Mouse (Mus musculus): Measurements from ENCODE around the gene Dnase2a. TPM values are rescaled to one million over a fixed set of nuclear protein-coding genes. Genes with fewer than 3 reads are reported as not detected.

Gene Dnase2a
- total RNA-seq (2023), result 10.5 TPM

DNA sequence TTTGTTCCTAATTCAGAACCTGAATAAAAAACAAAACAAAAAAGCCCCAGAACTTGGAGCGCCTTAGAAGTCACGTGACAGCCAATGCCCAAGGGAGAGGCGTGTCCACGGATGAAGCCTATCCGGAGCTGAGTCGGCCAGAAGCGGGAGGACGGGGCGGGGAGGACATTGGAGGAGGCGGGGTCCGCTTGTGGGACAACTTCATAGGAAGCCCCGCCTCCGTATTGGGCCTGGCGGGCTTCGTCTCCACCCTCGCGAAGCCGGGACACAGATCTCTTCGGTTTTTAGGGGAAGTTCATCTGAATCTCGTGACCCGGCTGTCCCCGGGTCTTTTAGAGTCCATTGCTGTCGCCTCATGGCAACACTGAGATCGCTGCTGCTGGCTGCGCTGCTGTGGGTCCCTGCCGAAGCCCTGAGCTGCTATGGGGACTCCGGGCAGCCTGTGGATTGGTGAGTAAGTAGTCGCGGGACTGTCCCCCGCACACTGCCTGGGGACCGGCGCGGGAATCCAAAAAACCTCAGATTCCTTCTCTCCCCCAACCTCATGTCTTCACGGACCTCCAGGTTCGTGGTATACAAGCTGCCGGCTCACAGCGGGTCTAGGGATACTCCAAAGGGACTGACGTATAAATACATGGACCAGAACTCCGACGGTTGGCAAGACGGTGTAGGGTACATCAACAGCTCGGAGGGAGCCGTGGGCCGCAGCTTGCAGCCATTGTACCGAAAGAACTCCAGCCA, at the start of gene Dnase2a:
Gene Dnase2a (plus strand): TSS at position 140 of the 741 bp plus-strand sequence.

DNA sequence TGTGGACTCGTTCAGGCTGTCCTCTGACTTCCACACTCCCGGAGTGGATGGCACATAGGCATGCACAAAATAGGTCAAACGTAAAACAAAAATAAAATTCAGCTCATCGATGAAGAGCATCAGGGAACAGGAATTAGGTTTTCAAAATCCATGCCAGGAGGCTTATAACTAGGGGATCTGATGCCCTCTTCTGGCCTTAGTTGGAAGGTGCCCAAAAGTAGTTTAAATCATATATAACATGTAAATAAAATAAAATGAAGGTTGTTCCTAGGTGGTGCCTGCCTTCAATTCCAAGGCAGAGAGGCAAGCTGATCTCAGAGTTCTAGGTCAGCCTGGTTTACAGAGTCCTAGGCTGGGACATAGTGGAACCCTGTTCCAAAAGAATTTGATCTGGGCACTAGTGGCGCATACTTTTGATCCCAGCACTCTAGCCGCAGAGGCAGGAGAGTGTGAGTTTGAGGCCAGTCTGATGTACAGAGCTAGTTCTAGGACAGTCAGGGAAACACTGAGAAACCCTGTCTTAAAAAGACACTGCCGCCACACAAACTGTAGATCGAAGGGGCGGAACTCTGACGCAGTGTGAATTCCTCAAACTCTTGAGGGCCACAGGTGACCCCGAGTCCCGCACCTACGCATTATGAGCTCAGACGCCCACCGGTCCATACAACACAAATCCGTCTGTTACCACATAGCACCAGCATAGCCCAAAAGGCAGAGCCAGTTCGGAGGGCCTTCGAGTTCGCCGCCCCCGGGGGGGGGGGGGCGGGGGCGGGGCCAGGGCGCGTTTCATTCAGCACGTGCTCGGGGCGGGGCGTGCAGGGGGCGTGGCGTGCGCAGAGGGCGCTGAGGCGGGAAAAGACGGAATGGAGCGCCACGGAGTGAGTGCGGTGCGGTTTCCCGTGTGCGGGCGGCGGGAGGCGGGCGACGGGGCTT, 36.7 kb upstream of the Dnase2a start, which contains the start of gene Syce2:
Gene Syce2 (plus strand): TSS at position 736 of the 933 bp plus-strand sequence.

DNA sequence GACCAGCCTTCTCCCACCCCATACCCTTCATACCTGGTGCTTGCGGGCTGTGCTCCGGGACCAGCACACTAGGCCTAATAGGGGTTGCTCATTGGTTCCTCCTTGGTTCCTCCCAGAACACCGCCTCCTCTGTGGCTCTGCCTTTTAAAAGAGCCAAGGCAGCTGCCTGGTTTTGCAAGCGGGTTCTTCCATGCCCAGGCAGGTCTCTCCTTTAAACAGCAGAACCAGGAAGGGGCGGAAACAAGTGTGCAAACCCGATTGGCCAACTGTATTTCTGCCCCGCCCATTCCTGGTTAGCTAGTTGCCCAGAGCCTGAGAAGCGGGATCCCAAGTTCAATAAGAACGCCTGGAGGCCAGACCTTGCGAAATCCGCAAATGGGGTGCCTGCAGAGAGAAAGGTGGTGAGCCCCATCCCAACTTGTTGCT, 14.6 kb upstream of the Dnase2a start, which contains the start of gene Gcdh:
Gene Gcdh (minus strand): TSS at position 213 of the 426 bp plus-strand sequence.

DNA sequence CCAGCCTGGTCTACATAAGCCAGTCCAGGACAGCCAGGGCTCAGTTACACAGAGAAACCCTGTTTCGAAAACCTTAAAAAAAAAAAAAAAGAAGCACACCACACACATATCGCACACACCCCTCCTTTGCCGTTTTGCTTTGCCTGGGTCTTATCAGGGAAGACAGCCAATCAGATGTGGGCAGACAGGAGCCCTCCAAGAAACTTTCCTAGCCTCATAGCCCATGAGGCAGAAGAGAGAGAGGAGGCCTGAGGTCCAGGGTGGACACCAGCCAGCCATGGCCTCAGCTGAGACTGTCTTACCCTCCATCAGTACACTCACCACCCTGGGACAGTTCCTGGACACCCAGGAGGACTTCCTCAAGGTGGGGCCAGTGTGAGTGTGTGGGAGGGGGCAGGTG, 6.6 kb upstream of the Dnase2a start, which contains the start of gene Klf1:
Gene Klf1 (plus strand): TSS at position 177 of the 400 bp plus-strand sequence.

DNA sequence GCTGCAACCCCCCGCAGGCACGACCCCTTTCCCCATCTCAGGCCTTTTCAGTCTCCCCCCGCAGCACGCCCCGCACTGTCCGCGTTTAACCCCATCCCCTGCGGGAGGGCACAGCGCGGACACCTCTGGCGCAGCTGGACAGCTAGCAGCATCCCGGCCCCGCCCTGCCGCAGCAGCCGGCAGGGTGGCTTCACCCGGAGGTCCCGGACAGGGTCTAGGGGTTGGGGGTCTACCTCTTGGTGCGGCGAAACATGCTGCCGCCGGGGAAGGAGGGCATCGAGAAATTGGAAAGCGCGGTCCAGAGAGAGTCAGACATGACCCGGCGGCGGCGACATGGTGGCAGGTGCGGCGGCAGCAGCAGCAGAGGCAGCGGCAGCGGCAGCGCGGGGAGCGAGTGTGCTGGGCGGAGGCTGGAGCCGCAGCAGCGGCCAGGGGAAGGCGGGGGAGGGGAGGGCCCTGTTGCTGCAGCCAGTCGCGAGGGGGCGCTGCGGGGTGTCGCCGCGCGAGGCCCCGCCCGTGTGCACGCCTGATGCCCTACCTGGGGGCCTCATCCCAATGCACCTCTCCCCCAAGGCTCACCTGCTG, 28.7 kb downstream of the Dnase2a start, which contains the start of gene Mast1:
Gene Mast1 (minus strand): TSS at position 398 of the 585 bp plus-strand sequence.

DNA sequence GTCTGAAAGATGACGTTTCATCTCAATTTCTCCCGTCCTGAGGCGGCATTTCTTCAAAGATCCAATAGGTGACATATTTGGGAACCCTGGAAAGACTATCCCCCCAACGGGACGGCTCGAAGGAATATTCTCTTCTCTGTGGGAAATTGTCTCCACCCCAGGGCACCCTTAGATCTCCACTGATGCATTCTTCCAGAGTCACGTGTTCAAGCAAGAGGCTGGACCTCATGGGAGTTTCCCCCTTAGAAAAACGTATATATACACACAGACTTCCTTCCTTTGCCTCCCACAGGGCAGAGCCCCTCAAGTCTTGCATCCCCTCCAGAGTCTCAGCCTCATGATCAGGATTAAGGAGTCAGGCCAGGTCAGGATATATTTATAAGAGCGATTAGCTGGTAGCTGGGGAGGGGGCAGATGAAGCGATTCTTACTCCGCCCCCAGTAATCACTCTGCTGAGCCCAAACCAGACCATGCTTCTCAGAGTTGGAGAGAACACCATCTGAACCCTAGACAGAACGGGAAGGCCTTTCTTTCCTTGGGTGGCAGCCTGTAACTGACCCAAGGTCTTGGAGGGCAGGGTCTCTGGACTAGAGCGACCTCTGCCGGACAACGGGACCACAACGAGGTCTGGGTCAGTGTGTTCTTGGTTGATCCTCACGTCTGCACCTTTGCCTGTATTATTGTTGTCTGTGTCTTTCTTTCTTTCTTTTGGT, 38.3 kb downstream of the Dnase2a start, which contains the start of gene Rtbdn:
Gene Rtbdn (plus strand): TSS at position 464 of the 713 bp plus-strand sequence.

DNA sequence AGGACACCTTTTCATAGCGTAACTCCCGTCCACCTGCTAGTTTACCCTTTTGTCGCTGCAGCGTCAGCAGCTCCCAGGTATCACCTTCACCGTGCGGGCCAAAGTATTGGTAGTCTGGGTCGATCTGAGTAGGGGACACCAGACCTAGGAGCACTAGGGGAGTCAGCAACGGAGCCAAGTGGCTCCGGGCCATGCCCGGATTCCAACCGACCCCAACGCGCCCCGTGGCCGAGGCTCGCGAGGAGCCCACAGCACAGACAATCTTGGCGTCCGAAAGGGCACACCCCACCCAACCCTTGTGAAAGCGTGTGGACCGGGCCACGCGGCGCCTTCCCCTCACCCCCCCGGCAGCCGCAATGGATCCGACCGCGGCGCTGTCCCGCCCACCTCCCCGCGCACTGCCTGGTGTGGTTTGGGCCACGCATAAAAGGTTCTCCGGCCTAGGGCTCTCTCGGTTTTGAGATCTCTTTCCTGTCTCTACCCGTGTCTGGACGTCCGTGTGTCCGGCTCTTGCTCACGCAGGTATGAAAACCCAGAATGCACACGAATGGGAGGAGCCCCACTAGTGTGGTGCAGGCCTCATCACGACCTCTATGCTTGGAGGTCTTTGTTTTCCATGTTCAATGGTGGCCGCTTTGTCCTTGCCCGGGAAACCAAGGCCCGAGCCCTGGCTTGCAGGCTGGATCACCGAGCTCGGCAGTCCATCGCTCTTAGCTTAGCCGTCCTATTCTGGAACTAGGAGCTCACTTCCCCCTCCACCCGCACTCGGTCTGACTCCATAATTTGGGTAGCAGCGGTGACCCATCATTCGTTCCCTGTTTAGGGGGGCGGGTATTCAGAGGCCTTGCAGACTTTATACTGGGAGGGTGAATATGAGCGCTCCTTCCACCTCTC, 61.1 kb downstream of the Dnase2a start, which contains the start of the genes Gm49661, Prdx2 and Rnaseh2a:
Gene Gm49661 (minus strand): TSS at position 193 of the 894 bp plus-strand sequence.
Gene Prdx2 (plus strand): TSS at position 347 of the 894 bp plus-strand sequence.
Gene Rnaseh2a (minus strand): TSS at position 527 of the 894 bp plus-strand sequence.

Other genes with a start within 250 kb of the Dnase2a start
- gene Ier2, start 245.7 kb upstream of the Dnase2a start, total RNA-seq (2023), result 302 TPM
- 172 TPM for gene Trmt1, start 222.3 kb upstream of the Dnase2a start, total RNA-seq (2023)
- 43.7 TPM for gene Nacc1, start 220.7 kb upstream of the Dnase2a start, total RNA-seq (2023)
- gene Lyl1, start 207.1 kb upstream of the Dnase2a start, total RNA-seq (2023), result 5.6 TPM
- 9.3 TPM for gene G430095P16Rik, start 185.6 kb upstream of the Dnase2a start, total RNA-seq (2023)
- 5.2 TPM for gene Nfix, start 108.2 kb upstream of the Dnase2a start, total RNA-seq (2023)
- gene Dand5, start 85.7 kb upstream of the Dnase2a start, total RNA-seq (2023), result 4.1 TPM
- 18.2 TPM for gene Gadd45gip1, start 77.0 kb upstream of the Dnase2a start, total RNA-seq (2023)
- 63.9 TPM for gene Rad23a, start 67.9 kb upstream of the Dnase2a start, total RNA-seq (2023)
- gene Calr, start 61.6 kb upstream of the Dnase2a start, total RNA-seq (2023), result 412 TPM
- gene Farsa, start 51.6 kb upstream of the Dnase2a start, total RNA-seq (2023), result 72.0 TPM
- 2.4 TPM for gene Syce2, start 36.4 kb upstream of the Dnase2a start, total RNA-seq (2023)
- gene Gcdh, start 14.6 kb upstream of the Dnase2a start, total RNA-seq (2023), result 26.5 TPM
- not detected for gene Klf1, start 6.6 kb upstream of the Dnase2a start, total RNA-seq (2023)
- 0.09 TPM for gene Mast1, start 28.8 kb downstream of the Dnase2a start, total RNA-seq (2023)
- not detected for gene Rtbdn, start 38.4 kb downstream of the Dnase2a start, total RNA-seq (2023)
- not detected for gene Gm49661, start 60.9 kb downstream of the Dnase2a start, total RNA-seq (2023)
- 33.6 TPM for gene Prdx2, start 61.0 kb downstream of the Dnase2a start, total RNA-seq (2023)
- gene Rnaseh2a, start 61.2 kb downstream of the Dnase2a start, total RNA-seq (2023), result 47.9 TPM
- gene Junb, start 70.2 kb downstream of the Dnase2a start, total RNA-seq (2023), result 1,294 TPM
- gene Hook2, start 82.0 kb downstream of the Dnase2a start, total RNA-seq (2023), result 4.6 TPM
- not detected for gene Best2, start 106.0 kb downstream of the Dnase2a start, total RNA-seq (2023)
- 64.1 TPM for gene Asna1, start 116.7 kb downstream of the Dnase2a start, total RNA-seq (2023)
- 173 TPM for gene Trir, start 118.3 kb downstream of the Dnase2a start, total RNA-seq (2023)
- gene Tnpo2, start 128.4 kb downstream of the Dnase2a start, total RNA-seq (2023), result 75.7 TPM
- gene Fbxw9, start 151.5 kb downstream of the Dnase2a start, total RNA-seq (2023), result 7.7 TPM
- gene Gm5741, start 159.4 kb downstream of the Dnase2a start, total RNA-seq (2023), result not detected
- 88.6 TPM for gene Dhps, start 163.2 kb downstream of the Dnase2a start, total RNA-seq (2023)
- 52.7 TPM for gene Wdr83os, start 172.2 kb downstream of the Dnase2a start, total RNA-seq (2023)
- 13.4 TPM for gene Wdr83, start 172.7 kb downstream of the Dnase2a start, total RNA-seq (2023)
- gene Man2b1, start 174.7 kb downstream of the Dnase2a start, total RNA-seq (2023), result 94.9 TPM
- not detected for gene Zfp791, start 214.5 kb downstream of the Dnase2a start, total RNA-seq (2023)
- gene Cks1brt, start 243.4 kb downstream of the Dnase2a start, total RNA-seq (2023), result not detected